Mouse (Mus musculus) embryonic facial prominence, embryonic 11.5 days (tissue): ENCODE results near the gene Pilra. TPM values are rescaled to one million over a fixed set of nuclear protein-coding genes. Genes with fewer than 3 reads are reported as not detected.

Source experiments
- ATAC-seq: fragments of 200-750 bp; cut with Nextera tagmentation; replicated peaks from 2 replicates; pipeline ENCODE4 v1.8.0; 2017; ENCODE audit warnings: low read depth; ENCODE audit not compliant: insufficient number of reproducible peaks, low FRiP score, low TSS enrichment
- DNase-seq: peaks from one replicate; pipeline ENCODE4 v3.0.0-alpha.2; 2015; ENCODE audit warnings: low spot score
- H3K27ac ChIP-seq: fragments of 300-500 bp; sonication (generic); replicated peaks from 2 replicates; pipeline ENCODE4 v1.5.1; 2014; ENCODE audit warnings: mild to moderate bottlenecking, low read depth, low read length, control low read depth
- H3K27me3 ChIP-seq: fragments of 300-500 bp; sonication (generic); 2 replicates; pipeline ENCODE4 v1.6.1; 2014; ENCODE audit warnings: mild to moderate bottlenecking, low read length, moderate library complexity, mixed read lengths; ENCODE audit not compliant: control insufficient read depth, insufficient read depth
- H3K36me3 ChIP-seq: fragments of 300-500 bp; sonication (generic); replicated peaks from 2 replicates; pipeline ENCODE4 v1.6.1; 2014; ENCODE audit warnings: low read depth, mild to moderate bottlenecking, low read length, moderate library complexity, mixed read lengths; ENCODE audit not compliant: control insufficient read depth, insufficient read depth
- H3K4me1 ChIP-seq: fragments of 300-500 bp; sonication (generic); 2 replicates; pipeline ENCODE4 v1.6.1; 2014; ENCODE audit warnings: low read length, mixed read lengths; ENCODE audit not compliant: control insufficient read depth, insufficient read depth
- H3K4me2 ChIP-seq: fragments of 300-500 bp; sonication (generic); 2 replicates; pipeline ENCODE4 v1.6.1; 2014; ENCODE audit warnings: low read depth, mild to moderate bottlenecking, control low read depth, low read length, moderate library complexity
- H3K4me3 ChIP-seq: fragments of 300-500 bp; sonication (generic); 2 replicates; pipeline ENCODE4 v1.5.1; 2014; ENCODE audit warnings: low read depth, low read length, control low read depth
- H3K9ac ChIP-seq: fragments of 300-500 bp; sonication (generic); replicated peaks from 2 replicates; pipeline ENCODE4 v1.6.1; 2014; ENCODE audit warnings: mild to moderate bottlenecking, control low read depth, low read length
- H3K9me3 ChIP-seq: fragments of 300-500 bp; sonication (generic); replicated peaks from 2 replicates; pipeline ENCODE4 v1.6.1; 2016; ENCODE audit warnings: mild to moderate bottlenecking, low read length, inconsistent platforms, mixed read lengths; ENCODE audit not compliant: control insufficient read depth
- WGBS: fragments of 180-500 bp; shearing (Covaris S2); extraction: QIAGEN DNeasy Blood & Tissue Kit; methylation state at CpG from one replicate; pipeline ENCODE4 v1.1.7; 2014; 5-methylcytosine and 5-hydroxymethylcytosine counted together
- polyA plus RNA-seq: library from polyadenylated mRNA; unstranded; fragments of >200 nt; fragmentation: Nextera tagmentation; extraction: Ambion mirVana; gene quantifications from 2 replicates; pipeline ENCODE4 v1.2.1, GENCODE M21; 2014

Pilra gene
- polyA plus RNA-seq, 1 experiment from 2014 or later, result 0.28 TPM

DNA sequence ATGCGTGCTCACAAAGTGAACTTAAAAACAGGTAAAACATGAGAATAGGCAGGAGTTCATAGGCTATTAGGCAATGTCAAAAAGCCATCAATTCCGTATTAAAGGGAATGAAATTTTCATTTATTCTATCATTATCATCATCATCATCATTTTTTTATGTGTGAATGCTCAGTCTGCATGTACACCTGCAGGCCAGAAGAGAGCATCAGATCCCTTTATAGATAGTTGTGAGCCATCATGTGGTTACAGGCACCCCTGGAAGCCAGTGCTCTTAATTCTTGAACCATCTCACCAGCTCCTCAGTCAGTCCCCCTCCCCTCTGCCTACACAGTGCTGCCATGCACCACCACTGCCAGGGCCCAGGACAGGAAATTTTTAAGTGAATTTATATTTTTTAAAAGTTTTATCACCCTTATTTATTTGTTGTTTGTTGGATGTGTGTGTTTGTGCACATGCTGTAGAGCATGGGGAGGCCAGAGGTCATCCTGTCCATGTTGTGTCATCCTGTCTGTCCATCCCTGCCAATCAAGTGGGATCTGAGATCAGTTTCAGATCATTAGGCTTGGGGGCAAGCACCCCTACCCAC is 47.0 kb downstream of the Pilra start:
- H3K27me3 ChIP-seq, result no peaks in the 10 kb centered on the region
- DNase-seq, result no peak
- no peak for ATAC-seq
- no peak overlapping the region for H3K4me3 ChIP-seq
- H3K9me3 ChIP-seq, result no peaks in the 10 kb centered on the region
- H3K4me2 ChIP-seq, result no peak overlapping the region
- no peak overlapping the region for H3K9ac ChIP-seq
- H3K27ac ChIP-seq, result no peak overlapping the region
- WGBS, result 94% methylated on average over 2 of the region's 2 CpGs
- H3K4me1 ChIP-seq, result peaks cover 8% of the 10 kb centered on the region
- H3K36me3 ChIP-seq, result no peaks in the 10 kb centered on the region; the same call in 1 of the 2 replicates

DNA sequence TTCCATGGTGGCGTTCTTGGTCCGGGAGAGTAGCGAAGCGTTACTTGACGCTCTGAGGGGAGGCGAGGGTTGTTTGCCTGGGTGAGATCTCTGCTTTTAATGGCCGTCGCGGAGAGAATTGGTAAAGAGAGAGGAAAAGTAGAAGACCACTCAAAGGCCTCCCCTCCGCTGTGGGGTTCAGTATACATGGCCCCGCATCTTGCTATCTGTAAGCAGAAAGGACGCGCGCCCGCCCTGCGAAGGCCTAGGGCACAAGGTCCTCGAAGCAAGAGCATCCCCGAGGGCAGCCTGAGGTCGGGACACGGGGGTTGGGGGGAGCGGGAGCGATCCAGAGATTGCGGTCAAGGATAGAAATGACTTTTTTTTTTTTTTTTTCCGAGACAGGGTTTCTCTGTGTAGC is 47.9 kb downstream of the Pilra start:
- no peak overlapping the region for H3K27ac ChIP-seq
- WGBS, result 69% methylated on average over 24 of the region's 24 CpGs

DNA sequence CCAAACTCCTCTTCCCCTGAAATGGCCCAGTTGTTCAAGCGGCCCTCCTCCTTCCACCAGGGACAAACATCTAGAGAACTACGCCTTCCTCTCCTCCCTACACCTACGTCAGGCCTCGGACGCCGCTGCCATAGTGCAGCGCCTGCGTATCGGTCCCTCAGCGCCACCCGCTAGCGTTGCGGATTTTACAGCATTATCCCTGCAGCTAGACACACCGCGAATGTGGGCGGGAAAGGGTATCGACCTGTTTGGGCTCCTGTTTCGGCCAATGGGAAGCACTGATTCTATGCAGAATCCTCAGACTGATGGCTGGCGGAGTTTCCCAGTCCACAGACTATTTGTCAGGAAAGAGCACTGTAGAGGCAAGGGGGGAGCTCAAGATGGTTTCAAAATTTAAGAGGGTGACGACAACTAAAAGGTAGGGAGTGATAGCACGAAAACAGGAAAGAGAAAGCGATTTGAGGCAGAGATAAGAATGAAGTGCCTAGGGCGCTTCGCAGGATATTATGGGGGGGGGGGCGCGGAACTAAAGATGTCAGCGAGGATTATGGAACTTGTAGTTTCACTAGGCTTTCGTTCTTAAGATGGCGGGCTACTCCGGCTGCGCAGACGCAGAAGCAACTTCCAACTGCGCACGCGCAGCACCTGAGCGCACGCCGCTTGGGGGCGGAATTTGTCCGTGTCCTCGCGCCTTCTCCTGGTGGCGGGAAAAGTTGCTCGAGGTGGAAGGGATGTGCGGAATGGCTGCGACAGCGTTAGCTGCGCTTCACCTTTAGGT is 48.7 kb downstream of the Pilra start, which contains the start of the genes Mepce and Zcwpw1:
TSS of gene Mepce (minus strand) at position 505 of the 778 bp plus-strand sequence.
TSS of gene Zcwpw1 (plus strand) at position 648 of the 778 bp plus-strand sequence.
- no peaks in the 10 kb centered on the region for H3K27me3 ChIP-seq
- DNase-seq (peak; percentile 98), ATAC-seq (peak; percentile 65)
- under 1% methylated on average over 48 of the region's 48 CpGs for WGBS
- H3K4me3 ChIP-seq, result peak within 1 kb of the TSS; percentile 83
- H3K4me1 ChIP-seq, result peaks cover 8% of the 10 kb centered on the region
- peak within 1 kb of the TSS; percentile 72 for H3K4me2 ChIP-seq
- H3K27ac ChIP-seq, result peak within 1 kb of the TSS; percentile 97
- no peaks in the 10 kb centered on the region; the same call in none of the 2 replicates for H3K36me3 ChIP-seq
- H3K9ac ChIP-seq, result peak within 1 kb of the TSS; percentile 95
- H3K9me3 ChIP-seq, result no peaks in the 10 kb centered on the region

More for the DNA sequence above, 47.9 kb downstream of the Pilra start:
- H3K27me3 ChIP-seq, result no peaks in the 10 kb centered on the region
- ATAC-seq (no peak), DNase-seq (no peak)
- H3K9ac ChIP-seq, result no peak overlapping the region
- no peaks in the 10 kb centered on the region for H3K9me3 ChIP-seq
- H3K4me3 ChIP-seq, result peak overlapping the region; percentile 44; the same call in 1 of the 2 replicates
- H3K4me1 ChIP-seq, result peaks cover 8% of the 10 kb centered on the region
- H3K36me3 ChIP-seq, result no peaks in the 10 kb centered on the region; the same call in 1 of the 2 replicates
- peak overlapping the region; percentile 27 for H3K4me2 ChIP-seq

DNA sequence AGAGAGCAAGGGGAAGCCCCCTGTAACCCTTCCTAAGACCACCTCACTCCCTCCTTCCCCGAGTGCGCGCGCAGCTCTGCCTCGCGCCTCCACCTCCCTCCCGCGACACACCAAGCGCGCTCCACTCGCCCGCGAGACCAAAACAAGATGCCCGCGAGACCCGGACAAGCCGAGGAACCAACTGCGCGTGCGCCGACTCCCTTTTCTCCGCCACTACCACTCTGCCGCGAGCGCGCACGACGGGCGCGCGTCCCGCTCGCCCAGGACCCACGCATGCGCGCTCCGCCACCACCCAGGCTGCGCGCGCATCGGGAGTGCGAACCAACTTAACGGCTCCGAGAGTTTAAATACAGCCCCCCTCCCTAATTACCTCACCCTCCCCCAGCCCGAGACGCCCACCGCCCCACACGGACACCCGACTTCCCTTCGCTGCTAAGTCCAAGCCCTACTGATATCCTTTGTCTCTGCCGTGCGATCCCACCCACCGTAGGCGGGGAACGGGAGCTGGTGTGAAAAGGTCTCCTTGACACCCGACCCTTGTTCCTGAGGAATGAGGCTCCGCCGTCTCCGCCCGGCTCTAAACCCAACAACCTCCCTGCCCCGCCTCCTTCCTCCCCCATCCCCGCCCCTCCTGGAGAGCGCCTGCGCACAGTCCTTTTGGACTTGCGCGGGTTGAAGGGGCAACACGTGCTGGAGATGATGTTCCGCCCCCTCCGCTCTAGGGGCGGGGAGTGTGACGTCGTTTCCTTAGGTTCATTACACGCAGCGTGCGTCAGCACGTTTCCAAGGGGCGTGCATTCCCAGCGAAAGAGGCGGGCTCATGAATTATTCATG is 49.8 kb downstream of the Pilra start:
- Histone ChIP-seq H3K4me3 (peak overlapping the region; percentile 83), H3K36me3 (no peaks in the 10 kb centered on the region; the same call in none of the 2 replicates), H3K27me3 (no peaks in the 10 kb centered on the region), H3K9me3 (no peaks in the 10 kb centered on the region), H3K4me2 (peak overlapping the region; percentile 60), H3K27ac (peak overlapping the region; percentile 97), H3K9ac (peak overlapping the region; percentile 95), H3K4me1 (peaks cover 8% of the 10 kb centered on the region)
- DNase-seq (peak; percentile 100), ATAC-seq (peak; percentile 83)
- WGBS, result under 1% methylated on average over 75 of the region's 79 CpGs

DNA sequence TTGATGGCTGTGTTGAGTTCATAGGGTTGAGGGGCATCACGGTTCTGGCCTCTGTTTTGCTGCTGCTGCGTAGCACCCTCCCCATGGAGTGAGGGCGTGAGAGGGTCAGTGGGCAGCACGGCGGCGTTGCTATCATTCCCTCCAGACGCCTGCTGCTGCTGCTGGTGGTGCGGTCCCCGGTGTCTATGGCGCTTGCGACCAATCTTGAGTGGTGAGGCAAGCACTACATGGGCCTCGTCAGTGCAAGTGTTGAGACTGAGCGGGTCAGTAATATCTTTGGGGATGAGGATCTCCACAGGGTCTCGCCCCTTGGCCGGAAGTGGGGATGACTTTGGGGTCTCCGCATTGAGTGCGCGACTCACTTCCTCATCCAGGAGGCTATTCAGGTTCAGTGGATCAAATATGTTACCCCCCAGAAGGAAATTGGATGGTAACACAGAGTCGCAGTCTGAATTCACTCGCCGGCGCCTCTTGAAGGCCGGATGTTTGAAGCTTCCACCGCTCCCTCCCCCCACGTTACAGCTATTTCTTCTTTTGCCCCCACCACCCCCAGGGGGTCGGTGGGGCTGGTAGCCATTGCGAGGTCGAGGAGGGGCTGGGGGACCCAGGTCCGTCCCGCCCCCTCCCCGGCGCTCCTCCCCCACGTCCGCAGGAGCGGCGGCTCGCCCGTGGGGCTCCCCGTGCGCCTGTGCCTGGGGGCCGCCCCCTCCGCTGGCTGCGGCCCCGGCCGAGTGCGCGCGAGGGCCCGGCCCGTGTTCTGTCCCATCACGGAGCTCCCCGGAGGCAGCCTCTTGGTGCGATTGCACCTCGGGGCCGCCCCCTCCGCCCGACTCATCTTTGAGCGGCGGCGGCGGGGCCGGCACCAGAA is 50.7 kb downstream of the Pilra start:
- H3K4me3 ChIP-seq, result peak overlapping the region; percentile 83
- ATAC-seq (peak; percentile 19), DNase-seq (peak; percentile 30)
- 5% methylated on average over 58 of the region's 62 CpGs for WGBS
- H3K27me3 ChIP-seq, result no peaks in the 10 kb centered on the region
- H3K9me3 ChIP-seq, result no peaks in the 10 kb centered on the region
- peak overlapping the region; percentile 97 for H3K27ac ChIP-seq
- peaks cover 8% of the 10 kb centered on the region for H3K4me1 ChIP-seq
- H3K36me3 ChIP-seq, result no peaks in the 10 kb centered on the region; the same call in none of the 2 replicates
- H3K9ac ChIP-seq, result peak overlapping the region; percentile 95
- peak overlapping the region; percentile 60 for H3K4me2 ChIP-seq

DNA sequence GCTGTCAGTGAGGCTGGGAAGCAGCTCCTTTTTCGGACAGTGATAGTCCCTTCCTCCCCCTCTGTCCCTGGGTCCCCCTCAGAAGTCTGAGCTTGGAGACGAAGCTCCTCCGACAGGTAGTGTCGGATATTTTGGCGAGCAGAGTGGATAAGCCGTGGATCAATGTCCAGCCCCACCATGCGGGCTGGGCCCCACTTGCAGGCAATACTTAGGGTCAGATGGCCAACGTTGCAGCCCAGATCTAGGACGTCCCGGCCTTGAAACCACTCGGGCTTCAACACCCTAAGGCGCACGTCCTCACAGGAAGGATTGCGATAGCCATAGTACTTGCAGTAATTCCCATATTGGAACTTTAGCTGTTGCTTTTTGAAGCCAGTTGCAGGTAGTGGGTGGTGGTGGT is 51.5 kb downstream of the Pilra start:
- Histone ChIP-seq H3K4me2 (peak overlapping the region; percentile 60), H3K4me1 (peaks cover 8% of the 10 kb centered on the region), H3K4me3 (peak overlapping the region; percentile 83), H3K36me3 (no peaks in the 10 kb centered on the region; the same call in none of the 2 replicates), H3K27me3 (no peaks in the 10 kb centered on the region), H3K9me3 (no peaks in the 10 kb centered on the region), H3K9ac (peak overlapping the region; percentile 19; the same call in 1 of the 2 replicates), H3K27ac (no peak overlapping the region)
- ATAC-seq (no peak), DNase-seq (no peak)
- 89% methylated on average over 14 of the region's 14 CpGs for WGBS

DNA sequence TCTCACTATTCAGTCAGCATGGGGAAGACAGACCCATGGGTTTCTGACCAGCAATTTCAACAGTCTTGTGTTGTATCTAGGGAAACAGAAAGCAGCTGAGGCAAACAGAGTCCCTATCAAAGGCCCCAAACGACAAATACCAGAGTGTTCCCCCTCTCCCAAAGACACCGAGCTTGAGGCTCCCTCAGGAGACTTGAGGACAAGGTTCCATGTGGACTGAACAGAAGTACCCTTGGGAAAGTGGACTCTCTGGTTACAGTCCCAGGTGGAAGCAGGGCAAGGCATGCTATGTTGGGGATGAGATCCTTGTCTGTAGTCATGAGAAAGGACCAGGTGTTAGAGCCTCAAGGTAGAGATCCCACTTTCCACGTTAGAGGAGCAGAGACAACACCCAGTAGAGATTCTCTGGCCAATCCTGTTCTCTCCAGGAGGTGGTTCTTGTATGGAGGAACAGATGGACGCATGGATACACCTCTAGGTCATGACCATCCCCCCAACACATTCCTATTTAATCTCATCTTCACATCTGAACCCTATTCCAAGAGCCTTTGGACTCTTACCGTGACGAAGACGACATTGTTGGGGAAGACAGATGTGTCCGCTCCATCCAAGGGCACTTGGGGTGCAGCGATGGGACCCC is 52.1 kb downstream of the Pilra start:
- Histone ChIP-seq H3K27ac (no peak overlapping the region), H3K9me3 (no peaks in the 10 kb centered on the region), H3K36me3 (no peaks in the 10 kb centered on the region; the same call in none of the 2 replicates), H3K27me3 (no peaks in the 10 kb centered on the region), H3K9ac (peak overlapping the region; percentile 37), H3K4me1 (peaks cover 8% of the 10 kb centered on the region), H3K4me2 (peak overlapping the region; percentile 60), H3K4me3 (peak overlapping the region; percentile 83)
- ATAC-seq, result no peak
- DNase-seq, result no peak
- 81% methylated on average over 9 of the region's 9 CpGs for WGBS
